Mouse (Mus musculus): ENCODE results near the gene Bloc1s4.

Gene Bloc1s4

DNA sequence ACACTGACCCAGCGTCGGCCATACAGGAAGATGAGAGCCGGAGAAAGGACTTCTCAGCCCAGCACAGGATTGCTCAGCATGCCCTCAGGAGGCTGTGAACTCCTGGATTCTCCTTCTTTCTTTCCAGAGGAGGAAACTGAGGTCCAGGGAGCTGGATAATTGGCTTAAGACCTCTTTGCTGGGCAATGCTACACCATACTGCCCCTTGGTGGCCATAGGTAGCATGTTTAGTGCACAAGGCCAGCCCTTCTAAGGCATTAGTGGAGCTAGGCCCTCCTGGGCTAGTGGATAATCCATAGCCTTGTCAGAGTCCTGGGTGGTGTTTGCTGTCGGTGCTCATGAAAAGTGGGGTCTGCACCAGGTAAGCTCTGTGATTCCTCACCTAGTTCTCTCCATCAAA lies 8.6 kb downstream of the Bloc1s4 start:
- no peak for DNase-seq (ENCODE audit: low spot score)

DNA sequence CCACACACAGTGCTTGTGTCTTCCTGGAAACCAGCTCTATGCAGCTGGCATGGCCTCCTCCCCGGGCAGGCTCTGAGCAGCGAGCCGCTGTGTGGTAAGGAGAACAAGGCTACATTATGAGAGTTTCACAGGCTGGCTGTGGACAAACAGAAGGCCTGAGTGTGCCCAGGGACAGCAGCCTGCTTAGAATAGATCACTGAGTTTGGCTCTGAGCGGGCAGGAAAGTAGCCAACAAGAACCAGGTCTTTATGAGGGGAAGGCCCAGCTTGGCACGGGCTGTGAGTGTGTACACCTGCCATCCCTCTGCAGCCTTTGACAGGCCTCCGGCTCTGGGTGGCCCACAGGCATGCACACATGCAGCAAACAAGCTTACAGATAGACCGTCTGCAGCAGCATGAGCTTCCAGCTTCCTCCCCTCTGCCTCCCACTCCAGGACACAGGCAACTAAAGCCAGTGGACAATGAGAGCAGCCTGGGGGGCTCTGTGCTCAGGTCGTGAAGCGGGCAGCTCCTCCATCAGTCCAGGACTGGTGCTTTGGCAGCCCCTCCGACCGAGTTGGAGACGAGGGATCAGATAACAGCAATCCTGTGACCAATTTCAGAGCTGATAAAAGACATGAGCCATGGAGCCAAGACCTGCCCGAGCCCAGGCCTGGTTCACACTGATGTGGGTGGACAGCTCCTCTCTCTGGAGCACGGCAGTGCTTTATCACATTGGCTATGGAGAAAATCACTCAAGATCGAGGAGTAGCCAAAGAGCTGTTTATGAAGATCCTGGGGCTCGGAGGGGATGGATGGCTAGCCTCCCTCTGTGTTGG lies 9.4 kb downstream of the Bloc1s4 start:
- DNase-seq (ENCODE audit: low spot score), result no peak

DNA sequence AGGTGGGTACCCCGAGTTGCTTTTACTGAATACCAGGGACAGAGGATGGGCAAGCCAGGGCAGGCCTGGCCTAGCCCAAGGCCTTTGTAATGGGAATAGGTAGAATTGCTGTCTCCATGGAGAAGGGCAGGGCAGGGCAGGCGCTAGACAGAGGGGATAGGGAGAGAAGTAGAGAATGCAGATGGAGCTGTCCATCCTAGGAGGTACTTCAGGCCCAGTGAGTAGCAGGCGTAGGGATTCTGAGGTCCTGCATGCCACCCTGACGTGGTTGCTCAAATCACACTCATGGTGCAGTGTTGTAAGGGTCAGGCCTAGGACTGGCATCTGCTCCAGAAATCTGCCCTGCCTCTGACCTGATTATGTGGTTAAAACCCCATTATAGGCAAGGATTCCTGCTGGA lies 10.7 kb downstream of the Bloc1s4 start:
- no peak for DNase-seq (ENCODE audit: low spot score)

DNA sequence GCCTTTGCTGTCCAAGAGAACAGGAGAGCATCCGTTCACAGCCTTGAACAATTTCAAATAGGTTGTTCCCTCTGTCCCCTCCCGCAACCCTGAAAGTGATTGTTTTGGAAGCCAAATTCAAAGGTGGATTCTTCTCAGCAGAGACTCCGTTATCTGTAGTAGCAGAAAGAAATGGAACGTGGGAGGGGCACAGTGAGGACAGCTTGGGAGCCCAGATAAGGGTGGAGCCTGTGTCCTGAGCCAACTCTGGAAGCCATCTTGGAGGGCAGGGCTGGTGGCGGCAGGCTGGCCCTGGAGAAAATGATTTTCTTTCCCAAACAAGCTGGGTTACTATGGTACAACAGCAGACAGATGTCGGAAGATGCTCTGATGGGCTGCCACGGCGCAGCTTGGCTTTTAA lies 12.4 kb downstream of the Bloc1s4 start:
- DNase-seq (ENCODE audit: low spot score), result no peak

DNA sequence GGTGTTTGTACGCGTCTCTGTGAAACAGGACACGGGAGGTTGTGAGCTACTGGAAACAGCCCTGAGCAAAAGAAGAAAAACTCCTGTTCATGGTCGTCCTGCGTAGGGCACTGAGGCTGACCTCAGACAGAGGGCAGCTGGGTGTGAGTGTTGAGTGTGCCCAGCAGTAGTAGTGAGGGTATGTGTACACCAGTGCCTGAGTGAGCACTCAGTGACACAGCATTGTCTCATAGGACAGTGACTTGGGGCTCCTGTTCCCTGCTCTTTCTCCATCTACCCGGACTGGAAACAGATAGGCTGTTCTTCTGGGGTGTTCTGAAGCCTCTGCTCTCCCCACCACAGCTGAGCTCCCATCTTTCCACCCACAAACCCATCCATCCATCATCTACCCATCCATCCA lies 13.3 kb downstream of the Bloc1s4 start:
- no peak for DNase-seq (ENCODE audit: low spot score)

DNA sequence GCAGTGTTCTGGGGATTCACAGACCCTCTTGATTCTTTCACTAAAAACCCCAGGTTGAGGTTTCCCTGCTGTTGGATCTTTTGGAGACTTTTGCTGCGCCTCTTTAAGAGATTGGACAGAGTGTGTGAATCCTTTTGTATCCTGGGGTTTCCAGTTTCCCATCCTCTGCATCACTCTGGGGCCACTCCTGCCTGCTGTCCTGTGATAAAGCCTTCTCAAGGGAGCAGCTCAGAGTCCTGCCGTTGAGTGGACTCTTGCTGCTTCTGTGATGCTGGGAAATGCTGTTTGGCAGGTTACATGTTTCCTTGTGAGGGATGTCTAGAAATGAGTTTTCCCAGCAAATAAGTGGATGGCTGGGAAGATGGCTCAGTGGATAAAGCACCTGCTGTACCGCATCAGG lies 15.0 kb downstream of the Bloc1s4 start:
- no peak for DNase-seq (ENCODE audit: low spot score)

DNA sequence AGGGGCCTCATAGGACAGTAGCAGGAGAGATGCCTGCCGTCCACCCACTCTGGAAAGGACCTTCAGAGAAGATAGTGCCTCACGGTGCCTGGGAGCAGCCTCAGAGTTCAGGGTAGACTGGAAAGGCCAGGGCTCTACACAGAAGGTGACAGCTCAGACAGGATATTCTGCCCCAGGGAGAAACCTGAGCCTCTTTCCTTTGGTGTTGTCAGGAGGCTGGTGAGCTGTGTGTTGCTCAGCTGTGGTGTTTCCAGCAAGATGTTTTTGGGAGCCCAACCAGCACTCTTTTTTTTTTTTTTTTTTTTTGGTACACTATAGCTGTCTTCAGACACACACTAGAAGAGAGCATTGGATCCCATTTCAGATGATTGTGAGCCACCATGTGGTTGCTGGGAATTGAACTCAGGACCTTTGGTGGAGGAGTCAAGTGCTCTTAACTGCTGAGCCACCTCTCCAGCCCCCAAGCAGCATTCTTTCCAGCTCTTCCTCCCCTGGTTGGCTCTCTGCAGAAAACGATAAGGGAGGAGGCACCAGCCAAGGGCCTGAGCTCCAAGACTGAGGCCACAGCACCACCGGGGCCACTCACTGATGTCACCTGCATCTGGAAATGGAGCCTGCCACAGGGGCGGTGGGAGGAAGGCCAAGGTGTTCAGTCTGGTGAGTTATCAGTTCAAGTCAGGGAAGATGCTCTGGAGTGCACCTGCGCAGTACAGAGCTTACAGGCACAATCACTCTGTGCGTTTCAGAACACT lies 16.4 kb downstream of the Bloc1s4 start:
- DNase-seq (ENCODE audit: low spot score), result no peak

DNA sequence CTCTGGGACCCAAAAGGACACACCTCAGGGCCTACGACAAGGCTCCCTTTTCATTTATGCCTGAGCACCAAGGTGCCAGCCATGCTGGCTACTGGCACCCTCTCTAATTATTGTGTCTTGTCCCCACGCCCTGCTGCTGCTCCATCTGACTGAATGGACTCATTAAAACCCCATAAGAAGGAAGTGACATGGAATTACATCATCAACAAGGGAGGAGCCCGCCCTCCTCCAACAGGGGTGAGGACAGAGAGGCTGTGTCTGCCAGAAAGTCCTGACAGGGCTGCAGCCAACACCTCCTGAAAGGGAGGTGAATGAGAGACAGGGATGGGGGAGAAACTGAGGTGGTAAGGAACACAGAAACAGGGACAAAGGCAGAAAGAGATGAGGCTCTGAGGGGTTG lies 17.8 kb downstream of the Bloc1s4 start:
- no peak for DNase-seq (ENCODE audit: low spot score)

DNA sequence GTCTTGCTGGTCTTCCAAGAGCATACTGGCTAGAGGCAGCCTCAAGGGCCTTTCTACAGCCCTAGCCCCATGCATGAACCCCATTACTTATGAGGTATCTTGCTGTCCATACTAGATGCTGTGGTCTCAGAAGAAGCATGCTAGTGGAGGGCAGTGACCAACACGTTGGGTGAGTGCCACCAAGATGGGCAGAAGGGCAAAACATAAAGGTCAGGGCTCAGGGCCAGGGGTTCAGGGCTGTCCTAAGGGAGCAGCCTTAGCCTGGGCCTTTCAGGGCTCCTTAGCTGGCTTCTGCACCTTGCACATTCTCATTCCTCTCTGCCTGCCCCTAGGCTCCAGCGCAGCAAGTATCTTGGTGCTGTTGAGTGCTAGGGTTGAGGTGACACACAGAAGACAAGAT lies 18.5 kb downstream of the Bloc1s4 start:
- DNase-seq (ENCODE audit: low spot score), result no peak

DNA sequence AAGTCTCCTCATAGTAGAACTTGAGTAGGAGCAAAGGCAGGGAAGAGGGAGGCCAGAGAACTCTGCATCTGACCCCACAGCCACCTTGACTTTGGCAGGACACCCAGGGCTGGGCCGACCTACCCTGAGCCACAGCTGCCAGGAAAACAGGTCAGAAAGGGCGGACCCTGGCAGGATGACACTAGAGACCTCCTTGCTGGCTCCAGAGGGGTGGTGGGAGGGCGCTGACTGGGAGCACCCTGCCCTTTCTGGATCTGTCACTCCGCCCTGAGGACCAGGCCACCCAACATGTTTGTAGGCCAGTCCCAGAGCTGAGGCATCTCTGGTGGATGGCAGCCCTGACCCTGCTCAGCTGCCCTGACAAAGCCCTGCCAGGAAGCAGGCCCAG lies 19.4 kb downstream of the Bloc1s4 start:
- DNase-seq (ENCODE audit: low spot score), result no peak

DNA sequence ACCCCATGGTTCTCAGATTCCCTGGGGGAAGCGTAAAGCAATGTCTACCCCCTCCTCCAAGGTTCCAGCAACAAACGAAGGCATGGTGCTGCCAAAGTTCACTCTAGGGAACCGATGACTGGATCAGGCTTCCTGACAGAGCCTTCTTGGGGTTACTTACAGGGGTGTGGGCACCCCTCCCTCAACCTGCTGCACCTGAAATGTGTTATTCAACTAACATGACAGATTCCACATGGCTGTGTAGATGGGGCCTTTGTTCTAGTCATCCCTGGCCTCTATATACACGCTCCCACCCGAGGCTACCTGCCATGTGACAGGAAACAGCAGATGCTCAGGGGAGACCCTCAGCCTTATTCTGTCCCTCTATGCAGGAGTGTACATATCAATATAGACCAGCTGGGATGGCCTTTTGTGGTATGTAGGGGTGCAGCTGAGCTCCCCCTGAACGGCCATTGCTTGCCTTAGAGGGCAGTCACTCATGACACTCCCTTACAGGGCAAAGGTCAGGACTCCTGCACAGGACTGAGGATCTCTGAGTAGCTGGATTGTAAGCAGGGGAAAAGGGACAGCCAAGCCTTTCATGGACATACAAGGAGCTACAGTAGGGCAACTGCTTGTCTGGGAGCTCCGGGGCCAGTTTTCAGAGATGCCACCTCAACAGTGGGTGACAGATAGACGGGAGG lies 19.9 kb downstream of the Bloc1s4 start:
- DNase-seq (ENCODE audit: low spot score), result no peak

DNA sequence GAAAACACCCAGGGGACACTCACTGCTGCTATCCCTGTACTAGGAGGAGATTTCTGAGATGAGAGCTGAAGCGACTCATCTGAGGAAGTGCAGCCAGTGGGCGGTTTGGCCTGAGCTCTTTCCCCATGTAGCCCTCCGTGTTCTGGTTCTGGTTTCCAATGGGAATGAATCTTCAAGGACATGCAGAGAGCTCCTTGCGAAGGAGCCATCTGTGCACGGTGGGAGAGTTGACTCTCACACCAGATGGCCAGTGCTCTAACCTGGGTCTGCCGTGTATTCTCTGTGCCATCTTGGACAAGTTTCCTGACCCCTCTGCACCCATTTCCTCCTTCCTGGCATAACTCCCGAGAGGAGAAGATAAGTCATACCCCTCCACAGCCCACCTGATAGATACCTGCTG lies 20.7 kb downstream of the Bloc1s4 start:
- no peak for DNase-seq (ENCODE audit: low spot score)

DNA sequence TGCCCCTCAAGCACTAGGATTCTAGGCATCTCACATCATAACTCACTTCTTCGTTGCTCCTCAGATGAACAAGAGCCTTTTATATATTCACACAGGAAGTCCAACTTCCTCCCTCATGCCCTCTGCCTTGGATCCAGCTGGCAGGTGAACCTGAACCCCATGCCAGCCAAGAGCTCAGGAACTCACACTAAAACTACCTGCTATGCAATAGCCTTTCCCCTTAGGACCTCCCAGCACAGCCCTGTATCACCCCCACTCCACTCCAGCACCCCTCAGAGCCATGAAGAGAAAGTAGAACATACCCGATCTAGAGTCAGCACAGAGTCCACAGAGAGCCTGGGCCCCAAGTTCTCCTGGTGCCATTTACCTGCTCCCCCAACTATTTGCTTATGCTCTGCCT lies 21.3 kb downstream of the Bloc1s4 start:
- no peak for DNase-seq (ENCODE audit: low spot score)

DNA sequence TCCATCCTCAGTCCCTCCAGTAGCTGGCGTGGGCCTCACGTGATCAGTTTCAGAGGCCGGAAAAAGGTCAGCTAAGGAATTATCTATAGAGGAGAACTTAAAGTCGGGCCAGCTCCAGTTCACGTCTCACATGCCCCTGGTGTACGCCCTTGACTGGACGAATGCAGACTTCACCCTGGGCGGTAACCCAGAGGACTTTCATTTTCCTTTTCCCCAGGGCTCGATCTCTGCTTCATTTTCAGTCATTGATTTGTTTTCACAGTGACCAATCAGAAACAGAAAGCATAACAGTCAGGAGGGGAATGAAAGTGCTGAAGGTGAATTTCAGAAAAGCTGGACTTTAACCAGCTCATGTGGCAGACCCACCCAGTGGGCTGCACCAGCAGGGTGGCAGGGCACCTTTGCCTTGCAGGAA lies 22.1 kb downstream of the Bloc1s4 start:
- DNase-seq (ENCODE audit: low spot score), result no peak

DNA sequence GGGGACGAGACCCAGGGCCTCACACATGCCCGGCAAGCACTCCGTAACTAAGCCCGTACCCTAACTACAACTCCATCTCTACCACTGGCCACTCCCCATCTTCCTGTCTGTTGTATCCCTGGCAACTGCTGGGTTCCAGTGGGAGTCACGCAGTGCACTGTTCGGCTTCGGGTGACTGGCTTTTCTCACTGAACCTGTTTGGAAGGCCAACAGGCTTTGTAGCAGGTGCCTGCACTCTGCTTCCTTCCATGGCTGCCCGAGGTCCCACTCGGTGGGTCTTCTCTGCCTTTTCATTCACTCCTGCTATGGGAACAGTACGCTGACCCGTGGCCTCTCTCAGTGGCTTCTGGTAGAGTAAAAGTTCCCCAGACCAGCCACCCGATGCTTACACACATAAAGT lies 22.6 kb downstream of the Bloc1s4 start:
- DNase-seq (ENCODE audit: low spot score), result no peak

DNA sequence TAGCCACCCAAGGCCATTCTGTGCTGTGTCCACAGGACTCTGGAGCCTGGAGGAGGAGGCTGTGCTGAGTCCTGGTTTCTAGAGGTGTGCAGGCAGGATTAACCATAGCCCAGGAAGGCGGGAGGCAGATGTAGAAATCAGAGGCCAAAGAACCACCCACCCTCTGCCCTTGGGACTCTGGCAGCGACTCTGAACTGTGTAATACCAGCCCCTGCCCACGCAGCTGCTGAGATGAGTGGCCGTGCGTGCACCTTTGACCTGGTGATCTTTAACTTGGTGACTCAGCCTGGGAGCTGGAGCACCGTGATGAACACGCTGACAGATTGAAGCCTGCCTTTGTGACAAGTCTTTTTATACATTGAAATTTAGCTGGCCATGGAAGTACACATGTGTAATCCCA lies 24.2 kb downstream of the Bloc1s4 start:
- no peak for DNase-seq (ENCODE audit: low spot score)

DNA sequence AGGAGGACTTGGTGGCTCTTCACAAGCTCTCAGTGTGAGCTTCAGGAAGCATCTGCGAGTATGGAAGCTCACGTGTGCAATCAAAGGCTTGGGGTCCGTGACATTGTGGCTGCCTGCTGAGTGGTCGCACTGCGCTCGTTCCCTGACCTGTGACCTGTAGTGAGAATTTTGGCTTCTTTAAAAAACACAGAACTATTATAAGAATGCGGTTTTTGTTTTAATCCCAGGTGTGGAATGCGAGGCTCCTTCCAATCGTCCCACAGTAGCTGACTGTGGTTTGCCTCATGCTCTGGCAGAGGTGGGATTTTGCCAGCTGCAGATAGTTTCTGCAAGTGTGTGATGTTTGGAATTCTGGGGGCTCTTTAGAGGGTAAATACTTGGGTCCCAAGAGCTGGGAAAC lies 25.1 kb downstream of the Bloc1s4 start:
- no peak for DNase-seq (ENCODE audit: low spot score)

DNA sequence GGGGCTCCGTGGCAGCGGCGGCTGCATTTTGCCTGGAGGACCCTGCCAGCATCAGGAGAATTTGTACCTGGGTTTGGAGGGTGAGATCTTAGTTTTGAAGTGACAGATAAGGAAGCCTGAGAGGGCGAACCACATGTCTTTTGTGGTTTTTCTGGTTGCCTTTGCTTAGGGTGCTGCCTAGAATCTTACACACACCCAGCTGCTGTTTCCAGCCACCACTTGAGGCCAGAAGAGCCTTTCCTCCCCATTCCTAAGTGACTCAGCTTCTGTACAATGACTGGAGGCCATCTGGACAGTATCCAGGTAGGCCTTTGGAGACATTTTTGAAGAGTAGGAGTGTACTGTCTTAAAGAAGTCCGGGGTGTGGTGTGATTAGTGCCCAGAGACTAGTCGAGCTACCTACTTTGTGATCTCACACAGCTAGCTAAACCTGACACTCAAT lies 26.0 kb downstream of the Bloc1s4 start:
- DNase-seq (ENCODE audit: low spot score), result no peak

DNA sequence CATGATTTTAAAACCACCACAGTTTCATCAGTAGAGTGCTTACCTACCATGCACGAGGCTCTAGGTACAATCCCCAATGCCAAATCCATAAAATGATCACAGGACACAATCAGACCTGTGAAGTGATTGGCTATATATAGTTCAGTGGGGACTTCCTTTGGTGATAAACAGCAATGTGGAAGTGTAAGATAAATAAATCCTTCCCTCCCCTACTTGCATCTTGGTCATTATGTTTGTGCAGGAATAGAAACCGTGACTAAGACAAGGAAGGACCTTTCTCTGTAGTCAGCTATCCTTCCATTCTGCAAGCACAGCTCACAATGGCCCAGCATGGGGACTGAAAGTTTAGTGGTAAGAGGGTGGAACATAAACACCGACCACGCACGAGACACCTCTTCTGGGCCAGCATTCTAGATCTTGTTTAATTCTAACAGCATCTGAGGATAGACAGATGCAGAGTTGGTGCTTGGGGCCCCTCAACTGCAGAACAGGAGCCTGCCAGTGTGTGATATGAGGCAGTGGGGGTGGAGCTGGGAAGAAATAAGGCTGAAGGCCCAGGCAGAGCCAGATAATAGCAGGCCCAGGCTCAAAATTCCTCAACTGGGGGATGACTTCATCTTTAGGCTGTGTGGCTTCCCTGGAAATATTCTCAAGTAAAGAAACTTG lies 27.6 kb downstream of the Bloc1s4 start:
- DNase-seq (ENCODE audit: low spot score), result no peak

DNA sequence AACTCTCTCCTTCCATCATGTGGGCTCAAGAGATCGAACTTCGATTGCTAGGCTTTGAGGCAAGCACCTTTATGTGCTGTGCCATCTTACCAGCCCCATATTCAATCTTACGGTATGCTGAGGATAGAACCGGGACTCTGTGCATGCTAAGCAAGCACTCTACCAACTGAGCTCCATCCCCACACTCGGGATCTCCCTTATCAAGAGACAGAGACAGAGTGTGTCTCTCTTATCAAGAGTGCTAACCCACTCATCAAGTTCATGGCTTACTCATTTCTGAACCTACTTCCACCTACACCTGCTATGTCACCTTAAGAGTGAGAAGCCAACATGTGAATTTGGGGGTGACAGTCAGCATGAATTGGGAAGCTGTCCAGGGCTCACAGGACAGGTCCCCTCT lies 28.2 kb downstream of the Bloc1s4 start:
- DNase-seq (ENCODE audit: low spot score), result no peak

DNA sequence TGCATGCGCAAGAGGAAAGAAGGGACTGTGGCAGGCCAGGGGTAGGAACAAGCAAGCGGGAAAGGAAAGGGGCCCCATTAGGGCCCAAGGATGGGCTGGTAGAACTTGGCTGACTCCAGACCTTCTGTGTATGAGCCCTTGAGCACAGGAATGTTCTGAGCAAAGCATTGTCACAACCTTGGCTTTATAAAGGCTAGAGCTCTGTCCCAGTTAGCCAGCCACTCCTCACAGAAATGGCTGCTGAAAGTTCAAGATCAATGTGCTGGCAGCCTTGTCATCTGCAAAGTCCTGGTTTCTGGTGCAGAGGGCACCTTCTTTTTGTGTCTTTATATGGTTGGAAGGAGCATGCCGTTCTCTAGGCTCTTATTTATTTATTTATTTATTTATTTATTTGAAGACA lies 28.8 kb downstream of the Bloc1s4 start:
- no peak for DNase-seq (ENCODE audit: low spot score)

DNA sequence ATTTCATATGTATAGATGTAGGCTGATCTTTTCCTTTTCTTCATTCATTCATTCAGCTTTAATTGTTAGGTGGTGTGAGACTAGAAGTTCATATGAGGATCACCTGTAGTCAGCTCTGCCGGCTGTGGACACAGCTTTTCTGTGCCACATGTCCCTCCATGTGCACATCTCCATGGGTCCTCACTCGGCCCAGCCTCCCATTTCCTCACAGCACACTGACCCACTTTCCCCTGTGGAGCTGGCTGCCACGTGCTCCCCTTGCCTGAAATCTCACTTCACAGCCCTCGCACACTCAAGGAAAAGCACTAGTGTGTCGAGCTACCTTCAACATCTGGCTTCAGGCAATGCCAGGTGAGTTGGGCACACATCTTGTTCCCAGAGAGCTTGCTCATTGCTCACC lies 29.3 kb downstream of the Bloc1s4 start:
- no peak for DNase-seq (ENCODE audit: low spot score)

DNA sequence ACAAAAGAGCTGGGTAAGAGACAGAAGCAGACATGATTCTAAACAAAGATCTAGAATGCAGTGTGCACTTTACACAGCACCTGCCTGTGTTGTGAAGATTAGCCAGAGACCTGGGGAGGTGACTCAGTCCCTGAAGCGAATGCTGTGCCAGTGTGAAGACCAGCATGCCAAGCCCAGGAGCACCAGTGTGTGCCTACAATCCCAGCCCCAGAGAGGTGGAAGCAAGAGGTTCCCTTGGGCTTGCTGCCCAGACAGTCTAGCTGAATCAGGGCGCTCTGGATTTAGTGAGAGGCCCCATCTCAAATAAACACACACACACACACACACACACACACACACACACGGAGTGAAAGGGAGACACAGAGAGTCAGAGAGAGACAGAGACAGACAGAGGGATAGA lies 30.6 kb downstream of the Bloc1s4 start:
- DNase-seq (ENCODE audit: low spot score), result no peak

Data from ovary, postnatal 10 days (tissue).